Mouse (Mus musculus): ENCODE results near the gene C130032M10Rik. TPM values are rescaled to one million over a fixed set of nuclear protein-coding genes. Genes with fewer than 3 reads are reported as not detected.
"Not testable (repeated sequence)": the region's sequence is repeated elsewhere in the genome, so short reads cannot be mapped to it uniquely, and the experiment has no call there.

The C130032M10Rik gene
- total and polyA plus RNA-seq, 2 experiments: not detected

- no peaks in the 10 kb centered on the region for H3K4me1 ChIP-seq (ENCODE audit: control insufficient read depth, insufficient read depth, low read length)
- TF ChIP-seq CTCF (IDR thresholded peaks at IDR 0.05; ENCODE audit: low read depth, low read length) (no peak), POLR2A (IDR thresholded peaks at IDR 0.05; ENCODE audit: extremely low read depth, insufficient read depth, low read length) (no peak)
- no peak overlapping the region for H3K4me3 ChIP-seq (ENCODE audit: insufficient read depth, low read depth, low read length)
- no peaks in the 10 kb centered on the region for H3K36me3 ChIP-seq (ENCODE audit: control insufficient read depth, insufficient read depth, low read length)
- no peak overlapping the region for H3K27ac ChIP-seq (replicated peaks; ENCODE audit: insufficient read depth, low read depth, low read length)
- no peak overlapping the region for H3K9ac ChIP-seq (ENCODE audit: low read depth, low read length)
- DNase-seq (ENCODE audit: extremely low read depth, low read depth, low spot score): no peak
- no peaks in the 10 kb centered on the region for H3K79me2 ChIP-seq (ENCODE audit: control insufficient read depth, insufficient read depth, low read length)
- 90% methylated on average over 9 of the region's 9 CpGs for WGBS
- no peaks in the 10 kb centered on the region for H3K27me3 ChIP-seq (ENCODE audit: control insufficient read depth, insufficient read depth, low read length)
Observed at GRCm38 (mm10) chr9:114507421-114507820, 8.1 kb upstream of the C130032M10Rik start.

DNA sequence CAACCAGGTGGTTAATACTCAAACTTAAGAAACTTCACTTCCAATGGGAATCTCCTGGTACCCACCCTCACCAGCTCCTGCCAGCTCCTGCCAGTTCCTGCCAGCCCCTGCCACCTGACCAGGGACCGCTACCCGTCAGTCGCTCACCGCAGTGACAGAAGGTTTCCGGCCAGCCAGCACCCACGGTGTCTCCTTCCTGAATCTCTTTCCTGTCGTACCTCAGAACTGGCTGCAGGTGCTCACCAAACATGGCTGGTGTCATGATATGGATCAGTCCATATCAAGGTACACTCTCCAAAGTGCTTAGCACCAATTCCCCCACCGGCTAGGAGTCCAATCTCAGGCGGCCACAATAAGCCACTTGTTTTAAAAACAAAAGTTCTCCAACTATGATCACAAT lies 5.7 kb upstream of the C130032M10Rik start:
- Histone ChIP-seq H3K36me3 (ENCODE audit: control insufficient read depth, insufficient read depth, low read length) (no peaks in the 10 kb centered on the region), H3K9ac (ENCODE audit: low read depth, low read length) (no peak overlapping the region), H3K27ac (replicated peaks; ENCODE audit: insufficient read depth, low read depth, low read length) (no peak overlapping the region), H3K27me3 (ENCODE audit: control insufficient read depth, insufficient read depth, low read length) (peaks cover 3% of the 10 kb centered on the region; the same call in 1 of the 2 replicates), H3K4me1 (ENCODE audit: control insufficient read depth, insufficient read depth, low read length) (no peaks in the 10 kb centered on the region), H3K4me3 (ENCODE audit: insufficient read depth, low read depth, low read length) (no peak overlapping the region), H3K79me2 (ENCODE audit: control insufficient read depth, insufficient read depth, low read length) (no peaks in the 10 kb centered on the region)
- WGBS: 91% methylated on average over 9 of the region's 9 CpGs
- TF ChIP-seq POLR2A (IDR thresholded peaks at IDR 0.05; ENCODE audit: extremely low read depth, insufficient read depth, low read length) (no peak), CTCF (IDR thresholded peaks at IDR 0.05; ENCODE audit: low read depth, low read length) (no peak)
- no peak for DNase-seq (ENCODE audit: extremely low read depth, low read depth, low spot score)

DNA sequence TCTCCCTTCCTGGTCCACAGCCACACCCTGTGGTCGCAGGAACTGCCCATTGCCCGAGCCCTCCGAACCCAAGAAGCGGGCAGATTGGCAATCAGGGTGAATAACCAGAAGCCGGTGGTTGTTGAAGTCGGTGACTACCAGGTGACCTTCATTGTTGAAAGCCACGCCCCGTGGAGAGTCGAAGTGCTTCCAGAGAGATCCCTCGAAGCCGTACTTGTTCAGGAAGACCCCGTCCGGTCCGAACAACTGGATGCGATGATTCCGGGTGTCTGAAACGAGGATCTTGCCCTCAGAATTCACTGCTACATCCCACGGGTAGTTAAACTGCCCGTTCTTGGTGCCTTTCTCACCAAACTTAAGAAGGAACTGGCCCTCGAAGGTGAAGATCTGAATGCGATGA lies 2.7 kb upstream of the C130032M10Rik start:
- no peaks in the 10 kb centered on the region for H3K4me1 ChIP-seq (ENCODE audit: control insufficient read depth, insufficient read depth, low read length)
- H3K36me3 ChIP-seq (ENCODE audit: control insufficient read depth, insufficient read depth, low read length): no peaks in the 10 kb centered on the region
- no peaks in the 10 kb centered on the region for H3K79me2 ChIP-seq (ENCODE audit: control insufficient read depth, insufficient read depth, low read length)
- DNase-seq (ENCODE audit: extremely low read depth, low read depth, low spot score): no peak
- H3K27ac ChIP-seq (replicated peaks; ENCODE audit: insufficient read depth, low read depth, low read length): no peak overlapping the region
- peaks cover 3% of the 10 kb centered on the region; the same call in 1 of the 2 replicates for H3K27me3 ChIP-seq (ENCODE audit: control insufficient read depth, insufficient read depth, low read length)
- no peak overlapping the region for H3K9ac ChIP-seq (ENCODE audit: low read depth, low read length)
- H3K4me3 ChIP-seq (ENCODE audit: insufficient read depth, low read depth, low read length): no peak overlapping the region
- TF ChIP-seq POLR2A (IDR thresholded peaks at IDR 0.05; ENCODE audit: extremely low read depth, insufficient read depth, low read length) (no peak), CTCF (IDR thresholded peaks at IDR 0.05; ENCODE audit: low read depth, low read length) (no peak)
- WGBS: 97% methylated on average over 21 of the region's 21 CpGs

- Histone ChIP-seq H3K79me2 (ENCODE audit: control insufficient read depth, insufficient read depth, low read length) (no peaks in the 10 kb centered on the region), H3K9ac (ENCODE audit: low read depth, low read length) (no peak overlapping the region), H3K36me3 (ENCODE audit: control insufficient read depth, insufficient read depth, low read length) (no peaks in the 10 kb centered on the region), H3K27me3 (ENCODE audit: control insufficient read depth, insufficient read depth, low read length) (0 out of 2 replicates have a peak, but pooled peaks cover 3% of the 10 kb centered on the region), H3K4me1 (ENCODE audit: control insufficient read depth, insufficient read depth, low read length) (no peaks in the 10 kb centered on the region), H3K27ac (replicated peaks; ENCODE audit: insufficient read depth, low read depth, low read length) (no peak overlapping the region), H3K4me3 (ENCODE audit: insufficient read depth, low read depth, low read length) (no peak overlapping the region)
- WGBS: 80% methylated on average over 13 of the region's 13 CpGs
- TF ChIP-seq POLR2A (IDR thresholded peaks at IDR 0.05; ENCODE audit: extremely low read depth, insufficient read depth, low read length) (no peak), CTCF (IDR thresholded peaks at IDR 0.05; ENCODE audit: low read depth, low read length) (no peak)
- no peak for DNase-seq (ENCODE audit: extremely low read depth, low read depth, low spot score)
Observed at GRCm38 (mm10) chr9:114517924-114518497, 2.5 kb downstream of the C130032M10Rik start.

- no peak overlapping the region for H3K4me3 ChIP-seq (ENCODE audit: insufficient read depth, low read depth, low read length)
- 73% methylated on average over 9 of the region's 9 CpGs for WGBS
- TF ChIP-seq CTCF (IDR thresholded peaks at IDR 0.05; ENCODE audit: low read depth, low read length): no peak
- no peak for TF ChIP-seq POLR2A (IDR thresholded peaks at IDR 0.05; ENCODE audit: extremely low read depth, insufficient read depth, low read length)
- H3K36me3 ChIP-seq (ENCODE audit: control insufficient read depth, insufficient read depth, low read length): no peaks in the 10 kb centered on the region
- H3K4me1 ChIP-seq (ENCODE audit: control insufficient read depth, insufficient read depth, low read length): no peaks in the 10 kb centered on the region
- DNase-seq (ENCODE audit: extremely low read depth, low read depth, low spot score): no peak
- H3K27me3 ChIP-seq (ENCODE audit: control insufficient read depth, insufficient read depth, low read length): no peaks in the 10 kb centered on the region
- H3K9ac ChIP-seq (ENCODE audit: low read depth, low read length): no peak overlapping the region
- no peak overlapping the region for H3K27ac ChIP-seq (replicated peaks; ENCODE audit: insufficient read depth, low read depth, low read length)
- H3K79me2 ChIP-seq (ENCODE audit: control insufficient read depth, insufficient read depth, low read length): no peaks in the 10 kb centered on the region
Observed at GRCm38 (mm10) chr9:114518812-114519477, 3.4 kb downstream of the C130032M10Rik start.

DNA sequence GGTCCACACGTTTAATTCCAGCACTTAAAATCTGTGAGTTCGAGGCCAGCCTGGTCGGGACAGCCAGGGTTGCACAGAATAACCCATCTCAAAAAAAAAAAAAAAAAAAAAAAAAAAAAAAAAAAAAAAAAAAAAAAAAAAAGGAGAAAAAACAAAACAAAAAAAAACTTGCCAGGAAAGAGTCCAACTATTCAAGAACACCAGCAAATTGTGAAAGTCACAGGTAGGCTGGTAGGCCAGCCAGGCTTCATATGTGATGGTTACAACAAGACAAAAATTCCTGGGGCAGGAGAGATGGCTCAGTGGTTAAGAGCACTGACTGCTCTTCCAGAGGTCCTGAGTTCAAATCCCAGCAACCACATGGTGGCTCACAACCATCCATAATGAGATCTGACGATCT lies 5.0 kb downstream of the C130032M10Rik start:
- not testable (repeated sequence) for H3K27me3 ChIP-seq (ENCODE audit: control insufficient read depth, insufficient read depth, low read length); H3K36me3 ChIP-seq (ENCODE audit: control insufficient read depth, insufficient read depth, low read length); H3K79me2 ChIP-seq (ENCODE audit: control insufficient read depth, insufficient read depth, low read length); H3K9ac ChIP-seq (ENCODE audit: low read depth, low read length); H3K27ac ChIP-seq (replicated peaks; ENCODE audit: insufficient read depth, low read depth, low read length); DNase-seq (ENCODE audit: extremely low read depth, low read depth, low spot score); H3K4me3 ChIP-seq (ENCODE audit: insufficient read depth, low read depth, low read length); H3K4me1 ChIP-seq (ENCODE audit: control insufficient read depth, insufficient read depth, low read length)
- 65% methylated on average over 4 of the region's 4 CpGs for WGBS
